Mouse (Mus musculus): ENCODE measurements around the gene Dll1.

Gene Dll1

GRCm38 (mm10) chr17:15325976-15326842 lies 50.5 kb downstream of the Dll1 start:
- no peak for DNase-seq

GRCm38 (mm10) chr17:15323191-15323834 lies 53.4 kb downstream of the Dll1 start:
- DNase-seq = no peak

Data from cerebellum, postnatal 36 days (tissue).